Mouse (Mus musculus): Measurements from ENCODE around the gene Catip. TPM values are rescaled to one million over a fixed set of nuclear protein-coding genes. Genes with fewer than 3 reads are reported as not detected.

Catip gene
- total RNA-seq, 2 experiments from 2014 or later: 0.11 TPM; not detected in 1

- DNase-seq (ENCODE audit: low spot score): peak; percentile 76
Measured at GRCm38 (mm10) chr1:74397919-74398451, 36.1 kb downstream of the Catip start.

- DNase-seq (ENCODE audit: low spot score): no peak
Measured at GRCm38 (mm10) chr1:74400531-74400930, 38.6 kb downstream of the Catip start.

- DNase-seq (ENCODE audit: low spot score): no peak
Measured at GRCm38 (mm10) chr1:74401015-74401702, 39.3 kb downstream of the Catip start.

- no peak for DNase-seq (ENCODE audit: low spot score)
Measured at GRCm38 (mm10) chr1:74404206-74404605, 42.3 kb downstream of the Catip start.

- no peak for DNase-seq (ENCODE audit: low spot score)
Measured at GRCm38 (mm10) chr1:74408589-74409504, 46.9 kb downstream of the Catip start, which contains the start of gene Vil1. Gene Vil1 (plus strand): TSS chr1:74409376.

GRCm38 (mm10) chr1:74411753-74412325 lies 49.9 kb downstream of the Catip start:
- DNase-seq (ENCODE audit: low spot score): no peak

GRCm38 (mm10) chr1:74412711-74413110 lies 50.8 kb downstream of the Catip start:
- no peak for DNase-seq (ENCODE audit: low spot score)

- DNase-seq (ENCODE audit: low spot score): no peak
Measured at GRCm38 (mm10) chr1:74415143-74415542, 53.2 kb downstream of the Catip start.

Small RNA genes lying within 50 kb of the gene (microRNA-seq; reads per million reads assigned to microRNA genes)
- gene Mir26b: 42,881 reads per million, percentile 98 among the genes with 10 or more reads in this experiment

Other genes with a start within 250 kb of the Catip start
- gene Tns1, start 237.7 kb upstream of the Catip start, total RNA-seq (2021): 100 to 1,000 TPM; 226 to 298 TPM
- under 1 TPM; 0.09 to 0.11 TPM for gene Rufy4, start 236.6 kb upstream of the Catip start, total RNA-seq (2021)
- not detected for gene Cxcr2, start 208.1 kb upstream of the Catip start, total RNA-seq (2021)
- not detected for gene Cxcr1, start 167.5 kb upstream of the Catip start, total RNA-seq (2021)
- 10 to 100 TPM; 71.0 to 82.9 TPM for gene Arpc2, start 126.0 kb upstream of the Catip start, total RNA-seq (2021)
- not detected for gene Gpbar1, start 83.6 kb upstream of the Catip start, total RNA-seq (2021)
- 10 to 100 TPM; 74.4 to 77.1 TPM for gene Aamp, start 77.4 kb upstream of the Catip start, total RNA-seq (2021)
- 10 to 100 TPM; 54.0 to 63.3 TPM for gene Pnkd, start 77.2 kb upstream of the Catip start, total RNA-seq (2021)
- gene Tmbim1, start 56.5 kb upstream of the Catip start, total RNA-seq (2021): 10 to 100 TPM; 29.0 to 42.2 TPM
- gene Slc11a1, start 13.1 kb downstream of the Catip start, total RNA-seq (2021): 1 to 10 TPM; 3.6 to 8.1 TPM
- gene Ctdsp1, start 29.4 kb downstream of the Catip start, total RNA-seq (2021): 100 to 1,000 TPM; 107 TPM
- gene Vil1, start 47.3 kb downstream of the Catip start, total RNA-seq (2021): under 1 TPM in 1 of 2 experiments, not detected in 1; 0.11 TPM
- gene Cnot9, start 143.9 kb downstream of the Catip start, total RNA-seq (2021): 10 to 100 TPM; 12.1 to 13.1 TPM
- 10 to 100 TPM; 58.2 to 66.9 TPM for gene Plcd4, start 180.8 kb downstream of the Catip start, total RNA-seq (2021)
- gene Usp37, start 182.2 kb downstream of the Catip start, total RNA-seq (2021): 1 to 10 TPM; 7.2 to 7.8 TPM
- 1 to 10 TPM; 8.7 to 9.7 TPM for gene Zfp142, start 226.1 kb downstream of the Catip start, total RNA-seq (2021)
- gene Bcs1l, start 226.2 kb downstream of the Catip start, total RNA-seq (2021): 10 to 100 TPM; 20.6 to 21.6 TPM
- 10 to 100 TPM; 16.2 to 16.5 TPM for gene Rnf25, start 239.3 kb downstream of the Catip start, total RNA-seq (2021)
- gene Stk36, start 239.3 kb downstream of the Catip start, total RNA-seq (2021): under 1 TPM; 0.27 to 0.28 TPM